Mouse (Mus musculus): ENCODE data around the gene Zmynd19. TPM values are rescaled to one million over a fixed set of nuclear protein-coding genes. Genes with fewer than 3 reads are reported as not detected.

The Zmynd19 gene
- polyA plus RNA-seq (2017; shearing (Covaris generic)), result 1 to 10 TPM in 2 of 3 experiments, under 1 TPM in 1; 0.87 to 2.7 (median 1.2) TPM

DNA sequence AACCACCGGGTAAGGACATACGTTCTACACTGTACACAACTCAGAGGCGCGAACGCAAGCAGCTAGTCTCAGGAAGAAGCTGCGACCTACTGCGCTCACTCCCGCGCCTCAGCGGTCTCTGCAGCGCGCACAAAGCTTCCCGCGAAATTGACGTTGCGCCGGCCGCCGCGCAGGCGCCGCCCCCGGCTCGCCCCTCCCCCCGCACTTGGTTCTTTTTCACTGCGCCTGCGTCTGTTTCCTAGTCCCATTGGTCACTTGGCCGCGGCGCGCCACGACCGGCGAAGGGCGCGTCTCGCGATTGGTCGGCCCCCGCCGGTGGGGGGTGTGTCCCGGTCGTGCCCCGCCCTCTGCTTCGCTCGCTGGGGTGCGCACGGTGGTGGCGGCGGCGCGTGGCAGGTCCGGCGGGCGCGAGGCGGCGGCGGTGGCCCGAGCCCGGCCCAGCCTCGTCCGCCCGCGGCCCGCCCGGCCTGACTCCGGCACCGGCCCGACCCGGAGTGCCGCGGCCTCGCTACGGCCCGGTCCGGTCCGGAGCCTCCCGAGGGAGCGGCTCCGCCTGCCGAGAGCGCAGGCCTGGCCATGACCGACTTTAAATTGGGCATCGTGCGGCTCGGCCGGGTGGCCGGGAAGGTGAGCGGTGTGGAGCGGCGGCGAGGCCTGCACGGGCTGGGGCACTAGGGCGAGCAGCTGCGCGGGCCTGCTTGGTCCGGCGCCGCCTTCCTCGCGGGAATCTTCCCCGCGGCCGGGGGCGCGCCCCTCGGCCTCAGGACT is at the start of gene Zmynd19:
Gene Zmynd19 (plus strand): TSS at position 372 of the 768 bp plus-strand sequence.
- peak; percentile 95 for ATAC-seq

DNA sequence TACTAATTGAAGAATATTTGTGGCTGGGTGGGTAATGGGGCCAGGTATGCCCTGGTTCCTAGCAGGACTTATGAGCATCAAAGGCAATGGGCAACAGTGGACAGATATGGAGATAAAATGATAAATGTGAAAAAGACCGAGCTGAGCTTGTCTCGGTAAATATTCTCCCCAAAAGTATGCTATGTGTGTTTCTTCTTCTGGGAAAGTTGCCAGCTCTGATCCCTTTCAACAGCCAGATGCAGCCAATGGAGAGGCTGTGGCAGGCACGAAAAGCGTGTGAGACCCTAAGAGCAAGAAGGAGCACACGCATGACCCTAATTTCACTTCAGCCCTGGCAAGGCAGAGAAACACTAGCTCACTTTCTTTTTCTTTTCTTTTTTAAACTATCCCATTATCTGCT is 48.5 kb upstream of the Zmynd19 start:
- ATAC-seq, result no peak

DNA sequence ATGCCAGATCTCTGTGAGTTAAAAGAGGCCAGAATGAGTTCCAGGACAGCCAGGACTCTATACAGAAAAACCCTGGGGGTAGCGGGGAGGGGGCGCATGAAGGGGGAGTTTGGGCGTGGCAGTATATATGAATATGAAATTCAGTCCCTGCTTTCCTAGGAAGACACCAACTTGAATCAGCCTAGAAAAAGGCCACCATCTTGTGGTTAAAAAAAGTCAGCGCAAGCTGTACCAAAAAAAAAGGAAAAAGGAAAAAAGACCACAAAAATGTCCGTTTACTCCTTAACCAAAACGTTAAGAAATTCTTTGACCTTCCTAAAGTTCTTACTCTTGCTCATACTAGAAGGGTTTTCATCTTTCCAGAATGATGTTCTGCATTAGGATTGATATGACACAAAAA is 46.6 kb upstream of the Zmynd19 start:
- ATAC-seq, result no peak

- no peak for ATAC-seq
Observed at GRCm38 (mm10) chr2:24904823-24905652, 44.6 kb upstream of the Zmynd19 start.

- ATAC-seq, result no peak
Observed at GRCm38 (mm10) chr2:24905653-24906155, 43.9 kb upstream of the Zmynd19 start.

DNA sequence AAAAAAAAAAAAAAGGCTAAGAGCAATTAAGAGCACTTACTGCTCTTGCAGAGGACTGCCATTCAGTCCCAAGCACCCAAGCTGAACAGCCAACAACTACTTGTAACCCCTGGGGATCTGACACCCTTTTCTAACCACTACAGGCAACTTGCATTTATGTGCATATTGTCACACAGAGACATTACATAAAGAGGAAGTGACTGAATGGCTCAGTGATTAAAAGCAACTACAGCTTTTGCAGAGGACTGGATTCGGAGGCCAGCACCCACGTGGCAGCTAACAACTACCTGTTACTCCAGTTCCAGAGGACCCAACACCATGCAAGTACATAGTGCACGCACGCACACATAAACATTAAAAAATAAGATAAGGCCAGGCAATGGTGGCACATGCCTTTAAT is 39.1 kb upstream of the Zmynd19 start:
- no peak for ATAC-seq

- ATAC-seq, result no peak
Observed at GRCm38 (mm10) chr2:24912189-24912588, 37.4 kb upstream of the Zmynd19 start.

DNA sequence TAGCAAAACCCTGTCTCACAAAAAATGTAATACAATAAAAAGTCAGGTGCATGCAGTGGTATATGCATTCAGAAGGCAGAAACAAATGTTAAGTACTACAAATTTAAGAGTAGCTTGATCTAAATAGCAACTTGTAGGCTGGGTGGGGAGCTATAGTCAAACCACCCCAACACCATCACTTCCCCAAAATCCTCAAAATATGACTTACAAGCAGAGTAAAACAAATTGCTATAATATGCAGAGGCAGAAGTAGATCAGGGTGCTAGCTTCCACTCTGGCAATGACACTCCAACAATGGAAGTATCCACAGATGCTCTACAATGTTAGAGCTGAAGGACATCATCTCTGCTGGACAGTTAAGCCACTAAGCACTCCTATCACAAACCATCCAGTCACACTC is 37.0 kb upstream of the Zmynd19 start:
- no peak for ATAC-seq

DNA sequence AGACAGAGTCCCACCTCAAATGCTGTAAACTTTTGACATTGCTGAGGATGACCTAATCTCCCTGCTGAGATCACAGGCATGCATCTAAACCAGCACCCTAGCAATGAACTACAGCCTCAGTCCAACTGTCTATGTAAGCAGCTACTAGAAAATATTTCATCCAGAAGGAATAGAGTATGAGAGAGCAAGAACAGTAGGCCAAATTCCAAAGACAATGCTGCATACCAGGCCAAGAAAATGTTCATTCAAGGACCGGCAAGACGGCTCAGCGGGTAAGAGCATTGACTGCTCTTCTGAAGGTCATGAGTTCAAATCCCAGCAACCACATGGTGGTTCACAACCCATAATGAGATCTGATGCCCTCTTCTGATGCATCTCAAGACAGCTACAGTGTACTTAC is 34.8 kb upstream of the Zmynd19 start:
- ATAC-seq, result no peak

DNA sequence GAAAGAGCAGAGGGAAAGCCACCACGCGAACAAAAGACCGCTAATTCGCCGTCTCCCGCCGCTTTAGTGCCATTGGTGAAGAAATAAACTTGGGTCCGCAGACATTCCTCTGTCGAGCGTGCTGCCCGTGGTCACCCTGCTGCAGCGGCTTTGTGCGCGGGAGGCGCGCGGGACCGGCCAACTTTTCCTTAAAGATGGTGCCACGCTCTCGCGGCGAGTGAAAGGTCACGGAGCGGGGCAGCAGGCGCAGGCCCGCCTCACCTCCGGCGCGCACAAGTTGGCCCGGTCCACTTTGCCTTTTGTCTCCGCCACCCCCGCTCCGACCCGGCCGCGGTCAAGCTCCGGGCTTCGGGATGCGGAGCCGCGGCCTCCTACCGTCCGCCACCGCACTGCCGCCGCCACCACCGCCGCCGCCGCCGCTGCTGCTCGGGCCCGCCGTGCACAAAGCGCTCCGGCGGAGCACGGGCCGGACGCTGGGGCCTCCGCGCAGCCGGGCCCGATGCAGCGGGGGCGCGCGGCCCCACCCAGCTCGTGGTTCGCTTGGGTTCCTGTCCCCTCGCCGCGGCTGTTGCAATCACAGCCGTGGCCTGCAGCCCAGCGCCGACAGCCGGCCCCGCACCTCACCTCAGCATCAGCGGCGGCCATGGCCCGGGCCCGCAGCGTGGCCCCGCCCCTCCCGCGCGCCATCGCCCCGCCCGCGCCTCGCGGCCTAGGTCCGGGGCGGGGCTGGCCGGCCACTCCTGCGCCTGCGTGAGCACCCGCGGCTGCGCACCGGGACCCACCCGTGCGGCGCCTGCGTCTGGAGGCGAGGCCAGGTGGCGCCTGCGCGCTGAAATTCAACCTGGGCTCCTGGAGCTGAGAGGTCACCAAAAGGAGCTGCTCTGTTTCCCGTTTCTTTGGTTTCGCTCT is 30.4 kb upstream of the Zmynd19 start, which contains the start of gene Ehmt1:
Gene Ehmt1 (minus strand): TSS at position 685 of the 909 bp plus-strand sequence.
- ATAC-seq, result peak; percentile 93

- ATAC-seq, result peak; percentile 30
Observed at GRCm38 (mm10) chr2:24919839-24920175, 29.8 kb upstream of the Zmynd19 start.

DNA sequence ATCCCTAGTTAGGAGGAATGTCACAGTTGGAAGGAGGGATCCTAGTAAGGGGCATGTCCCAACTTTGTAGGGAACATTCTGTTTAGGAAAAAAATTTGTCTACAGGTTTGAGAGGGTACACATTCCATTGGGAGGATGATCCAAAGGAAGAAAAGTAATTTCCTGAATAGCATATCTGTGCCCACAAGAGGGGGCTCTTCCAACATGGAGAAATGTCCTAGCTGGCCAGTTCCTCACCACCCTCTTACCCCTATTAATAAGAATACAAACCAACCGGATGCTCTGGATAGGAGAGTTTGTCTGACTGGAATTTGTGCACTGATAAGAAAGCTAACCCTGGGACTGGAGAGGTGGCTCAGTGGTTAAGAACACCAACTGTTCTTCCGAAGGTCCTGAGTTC is 26.0 kb upstream of the Zmynd19 start:
- ATAC-seq, result no peak

- ATAC-seq, result no peak
Observed at GRCm38 (mm10) chr2:24925284-24925683, 24.3 kb upstream of the Zmynd19 start.

- ATAC-seq, result no peak
Observed at GRCm38 (mm10) chr2:24926345-24926964, 23.1 kb upstream of the Zmynd19 start.

DNA sequence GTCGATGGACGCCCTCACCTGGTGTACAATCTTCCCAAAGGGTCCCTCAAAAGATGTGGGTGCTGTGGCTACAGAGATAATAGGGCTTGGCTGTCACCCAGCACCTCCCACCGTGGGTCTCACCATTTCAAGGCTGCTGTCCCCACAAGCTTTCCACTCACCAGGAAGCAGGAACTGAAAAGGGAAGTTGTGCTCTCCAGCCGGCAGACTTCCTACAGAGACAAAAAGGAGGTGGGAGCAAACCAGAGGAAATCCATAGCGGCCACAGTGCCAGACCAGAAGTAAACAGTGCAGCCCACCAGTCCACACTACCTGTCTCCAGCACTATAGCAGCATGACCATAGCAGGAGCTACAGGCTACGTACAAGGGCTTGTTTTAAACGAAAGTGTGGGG is 22.6 kb upstream of the Zmynd19 start:
- no peak for ATAC-seq

- ATAC-seq, result no peak
Observed at GRCm38 (mm10) chr2:24927810-24928479, 21.6 kb upstream of the Zmynd19 start.

GRCm38 (mm10) chr2:24929119-24929518 is 20.5 kb upstream of the Zmynd19 start:
- peak; percentile 45 for ATAC-seq

- peak; percentile 79 for ATAC-seq
Observed at GRCm38 (mm10) chr2:24929593-24929992, 20.0 kb upstream of the Zmynd19 start.

DNA sequence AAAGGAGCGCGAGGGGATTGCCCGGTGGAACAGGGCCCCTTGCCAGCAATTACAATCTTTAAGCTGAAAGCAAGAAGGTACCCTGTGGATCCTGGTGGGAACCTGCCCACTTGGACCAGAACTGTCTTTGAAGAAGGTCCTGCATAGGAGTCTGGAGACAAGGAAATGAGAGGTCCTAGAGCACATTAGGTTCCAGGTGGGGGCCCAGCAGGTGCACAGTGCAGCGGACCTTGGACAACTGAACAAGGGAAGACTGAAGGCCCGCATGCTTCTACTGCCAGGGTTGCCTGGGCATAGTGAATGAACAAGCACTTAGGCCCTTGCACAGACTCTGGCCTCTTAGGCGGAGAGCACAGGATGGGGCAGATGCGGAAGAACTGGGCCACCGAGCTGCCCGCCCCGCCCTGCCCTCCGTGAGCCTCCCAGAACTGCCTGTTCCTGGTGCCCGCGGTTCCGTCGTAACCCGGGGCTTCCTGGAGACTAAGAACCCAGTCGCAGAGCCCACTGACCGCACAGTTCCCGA is 15.1 kb upstream of the Zmynd19 start:
- peak; percentile 53 for ATAC-seq

GRCm38 (mm10) chr2:24935057-24935796 is 14.4 kb upstream of the Zmynd19 start, which contains the start of gene Arrdc1:
Arrdc1 (minus strand) TSS chr2:24935252.
- ATAC-seq, result peak; percentile 82
